Mouse (Mus musculus): ENCODE measurements around the gene Gltp. TPM values are rescaled to one million over a fixed set of nuclear protein-coding genes. Genes with fewer than 3 reads are reported as not detected.

Gene Gltp
- polyA plus RNA-seq, 1 experiment from 2014 or later: 53.4 TPM

DNA sequence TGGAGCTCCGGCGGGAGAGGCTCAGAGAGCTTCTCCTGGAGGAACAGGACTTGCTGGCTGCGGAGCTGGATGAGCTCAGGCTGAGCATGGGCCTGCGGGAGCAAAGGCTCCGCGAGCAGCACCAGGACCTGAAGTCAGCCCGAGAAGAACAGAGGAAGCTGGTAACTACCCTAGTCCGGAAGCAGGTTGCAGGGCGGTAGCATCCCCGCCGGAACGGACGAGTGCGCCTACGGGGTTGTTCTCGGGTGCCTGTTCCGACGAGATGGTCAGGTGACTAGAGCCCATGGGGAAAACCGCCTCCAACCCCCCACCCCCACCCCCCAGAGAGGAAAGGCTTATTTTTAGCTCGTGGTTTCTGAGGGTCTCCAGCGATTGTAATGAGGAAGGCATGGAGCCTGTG lies 18.6 kb upstream of the Gltp start:
- no peak for ATAC-seq (replicated peaks; ENCODE audit: low FRiP score)
- Histone ChIP-seq H3K4me3 (ENCODE audit: low read depth, low read length) (peak overlapping the region; percentile 0; the same call in 1 of the 2 replicates), H3K4me2 (peak overlapping the region; percentile 35), H3K27me3 (replicated peaks; ENCODE audit: control insufficient read depth, insufficient read depth, low read length) (no peaks in the 10 kb centered on the region), H3K9ac (ENCODE audit: low read depth, low read length) (no peak overlapping the region), H3K27ac (ENCODE audit: low read depth, low read length) (no peak overlapping the region), H3K4me1 (replicated peaks; ENCODE audit: control insufficient read depth, insufficient read depth, low read length) (peaks cover 6% of the 10 kb centered on the region), H3K36me3 (ENCODE audit: control insufficient read depth, insufficient read depth, low read length) (peaks cover 14% of the 10 kb centered on the region), H3K9me3 (ENCODE audit: control insufficient read depth, low read length) (no peaks in the 10 kb centered on the region)
- no peak for DNase-seq (ENCODE audit: low spot score)
- WGBS: 60% methylated on average over 21 of the region's 21 CpGs

DNA sequence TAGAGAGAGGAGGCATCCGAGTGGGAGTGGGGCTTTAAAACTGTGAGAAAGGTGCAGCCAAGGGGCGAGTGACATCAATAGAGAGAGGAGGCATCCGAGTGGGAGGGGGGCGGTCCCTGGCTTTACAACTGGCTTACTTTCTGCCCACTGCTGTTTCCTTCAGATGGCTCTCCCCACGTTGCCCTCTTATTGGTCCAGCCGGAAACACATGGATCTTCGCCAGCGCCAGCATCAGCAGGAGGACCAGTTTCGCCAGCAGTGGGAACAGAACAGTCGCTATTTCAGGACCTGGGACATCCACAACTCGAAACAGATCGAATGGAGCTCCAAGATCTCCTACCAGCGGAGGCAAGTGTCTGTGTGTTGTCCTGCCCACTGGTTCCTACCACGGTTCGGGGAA lies 17.7 kb upstream of the Gltp start:
- Histone ChIP-seq H3K9ac (ENCODE audit: low read depth, low read length) (peak overlapping the region; percentile 65), H3K4me1 (replicated peaks; ENCODE audit: control insufficient read depth, insufficient read depth, low read length) (peaks cover 6% of the 10 kb centered on the region)
- WGBS: 43% methylated on average over 15 of the region's 15 CpGs

DNA sequence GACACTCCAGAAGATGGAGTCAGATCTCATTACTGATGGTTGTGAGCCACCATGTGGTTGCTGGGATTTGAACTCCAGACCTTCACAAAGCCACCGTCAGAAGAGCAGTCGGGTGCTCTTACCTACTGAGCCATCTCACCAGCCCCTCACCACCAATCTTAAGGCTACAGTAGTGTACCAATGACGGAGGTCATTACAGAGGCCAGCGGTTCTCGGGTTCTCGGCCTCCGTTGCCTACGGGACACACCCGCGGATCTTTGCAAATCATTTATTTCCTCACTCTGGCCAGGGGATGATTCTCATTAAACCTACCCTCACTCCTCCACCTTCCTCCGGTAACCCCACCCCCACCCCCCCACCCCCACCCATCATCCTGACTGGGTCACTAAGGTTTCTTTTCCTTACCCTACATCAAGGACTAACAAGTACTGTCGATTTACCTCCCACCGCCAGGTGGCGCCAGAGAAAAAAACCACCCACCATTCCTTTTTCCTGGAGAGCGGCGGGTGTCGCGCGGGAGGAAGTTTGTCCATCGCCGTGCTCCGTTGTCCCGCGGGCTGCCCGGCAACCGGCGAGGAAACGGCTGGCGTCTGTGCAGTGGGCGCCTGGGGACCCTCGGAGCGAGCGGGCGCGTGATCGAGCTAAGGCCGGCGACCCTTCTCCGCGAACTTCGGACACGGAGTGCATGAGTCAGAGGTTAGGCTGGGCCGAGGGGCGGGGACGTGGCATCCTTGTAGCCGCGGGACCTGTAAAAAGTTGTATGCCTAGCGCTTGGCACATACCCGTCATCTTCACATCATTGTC lies 16.7 kb upstream of the Gltp start, which contains the start of gene Tchp:
TSS of gene Tchp (plus strand) at position 496 of the 804 bp plus-strand sequence.
- Histone ChIP-seq H3K36me3 (ENCODE audit: control insufficient read depth, insufficient read depth, low read length) (peaks cover 4% of the 10 kb centered on the region; the same call in 1 of the 2 replicates), H3K4me1 (replicated peaks; ENCODE audit: control insufficient read depth, insufficient read depth, low read length) (peaks cover 14% of the 10 kb centered on the region), H3K4me3 (ENCODE audit: low read depth, low read length) (peak within 1 kb of the TSS; percentile 70), H3K9me3 (ENCODE audit: control insufficient read depth, low read length) (no peaks in the 10 kb centered on the region), H3K27me3 (replicated peaks; ENCODE audit: control insufficient read depth, insufficient read depth, low read length) (no peaks in the 10 kb centered on the region), H3K27ac (ENCODE audit: low read depth, low read length) (0 out of 2 replicates have a peak within 1 kb of the TSS, but pooled peaks have one; percentile 32), H3K9ac (ENCODE audit: low read depth, low read length) (peak within 1 kb of the TSS; percentile 65), H3K4me2 (peak within 1 kb of the TSS; percentile 69)
- ATAC-seq (replicated peaks; ENCODE audit: low FRiP score): peak; percentile 79
- 5% methylated on average over 49 of the region's 49 CpGs for WGBS
- peak; percentile 95 for DNase-seq (ENCODE audit: low spot score)

More for the DNA sequence above, 17.7 kb upstream of the Gltp start:
- ATAC-seq (replicated peaks; ENCODE audit: low FRiP score) (no peak), DNase-seq (ENCODE audit: low spot score) (no peak)
- Histone ChIP-seq H3K9me3 (ENCODE audit: control insufficient read depth, low read length) (no peaks in the 10 kb centered on the region), H3K27me3 (replicated peaks; ENCODE audit: control insufficient read depth, insufficient read depth, low read length) (no peaks in the 10 kb centered on the region), H3K27ac (ENCODE audit: low read depth, low read length) (no peak overlapping the region), H3K36me3 (ENCODE audit: control insufficient read depth, insufficient read depth, low read length) (peaks cover 6% of the 10 kb centered on the region), H3K4me2 (peak overlapping the region; percentile 69), H3K4me3 (ENCODE audit: low read depth, low read length) (peak overlapping the region; percentile 70)

DNA sequence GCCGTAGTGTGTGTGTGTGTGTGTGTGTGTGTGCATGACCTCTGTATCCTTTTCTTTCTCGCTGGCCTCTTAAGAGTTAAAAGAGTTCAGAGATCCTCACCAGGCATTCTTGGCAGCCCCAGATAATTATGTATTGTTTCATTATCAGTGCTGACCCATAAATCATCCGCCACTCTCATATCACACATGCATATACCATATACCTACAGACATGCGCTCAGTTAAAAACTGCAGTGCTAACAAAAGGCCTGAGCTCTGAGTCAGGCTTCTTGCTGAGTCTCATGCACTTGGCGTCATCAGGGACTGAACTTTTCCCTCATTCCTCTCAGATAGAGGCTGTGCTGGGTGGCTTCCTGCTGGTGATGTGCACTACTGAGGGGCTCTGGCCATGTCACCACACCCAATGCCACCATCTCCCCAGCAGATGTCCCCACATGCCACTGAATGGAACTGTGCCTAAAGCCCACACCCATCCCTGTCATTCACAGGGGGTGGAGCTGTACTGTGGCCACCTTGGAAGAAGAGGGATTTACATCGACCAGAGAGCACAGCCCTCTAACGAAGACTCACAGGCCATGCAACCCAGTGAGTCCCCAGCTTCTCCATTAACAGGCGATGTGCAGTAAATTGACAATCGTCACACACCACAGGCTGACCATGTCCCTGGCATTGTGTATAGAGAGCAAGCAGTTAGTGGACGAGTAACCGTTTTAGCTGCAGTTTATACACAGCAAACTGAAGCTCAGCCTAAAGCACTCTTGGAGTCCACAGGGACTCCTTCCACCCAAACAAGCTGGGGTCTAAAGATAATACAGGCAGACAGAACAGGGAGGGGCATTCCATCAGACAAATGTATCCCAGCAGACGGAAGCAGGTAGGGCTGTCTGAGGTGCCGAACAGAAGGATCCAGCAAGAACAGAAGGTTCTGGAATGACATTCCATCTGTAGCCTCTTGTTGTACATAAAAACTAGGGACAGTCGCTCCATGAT lies 11.9 kb upstream of the Gltp start:
- DNase-seq (ENCODE audit: low spot score) (peak; percentile 59), ATAC-seq (replicated peaks; ENCODE audit: low FRiP score) (peak; percentile 76)
- Histone ChIP-seq H3K4me1 (replicated peaks; ENCODE audit: control insufficient read depth, insufficient read depth, low read length) (peaks cover 14% of the 10 kb centered on the region), H3K27me3 (replicated peaks; ENCODE audit: control insufficient read depth, insufficient read depth, low read length) (no peaks in the 10 kb centered on the region), H3K36me3 (ENCODE audit: control insufficient read depth, insufficient read depth, low read length) (no peaks in the 10 kb centered on the region), H3K4me3 (ENCODE audit: low read depth, low read length) (no peak overlapping the region), H3K4me2 (peak overlapping the region; percentile 23; the same call in 1 of the 2 replicates), H3K9me3 (ENCODE audit: control insufficient read depth, low read length) (no peaks in the 10 kb centered on the region), H3K27ac (ENCODE audit: low read depth, low read length) (0 out of 2 replicates have a peak overlapping the region, but pooled peaks have one; percentile 46), H3K9ac (ENCODE audit: low read depth, low read length) (no peak overlapping the region)
- 51% methylated on average over 14 of the region's 14 CpGs for whole genome bisulfite sequencing

DNA sequence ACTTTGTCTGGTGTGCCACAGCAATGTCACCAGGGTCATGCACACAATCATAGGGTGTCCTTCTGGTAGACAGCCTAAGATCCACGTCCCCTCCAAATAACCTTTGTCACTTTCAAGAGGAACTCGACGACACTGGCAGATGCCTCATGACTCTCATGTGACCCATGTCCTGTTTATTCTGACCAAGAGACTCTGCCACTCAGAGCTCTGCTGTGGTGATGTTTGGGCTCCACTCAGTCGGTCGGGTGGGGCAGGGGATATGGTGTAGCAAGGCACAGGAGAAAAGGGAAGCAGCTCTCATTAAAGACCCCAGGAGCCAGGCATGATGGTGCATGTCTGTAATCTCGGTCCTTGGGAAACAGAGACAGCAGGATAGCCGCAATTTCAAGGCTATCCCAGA lies 8.2 kb upstream of the Gltp start:
- H3K27ac ChIP-seq (ENCODE audit: low read depth, low read length): no peak overlapping the region
- no peak overlapping the region for H3K4me2 ChIP-seq
- H3K9ac ChIP-seq (ENCODE audit: low read depth, low read length): no peak overlapping the region
- H3K36me3 ChIP-seq (ENCODE audit: control insufficient read depth, insufficient read depth, low read length): no peaks in the 10 kb centered on the region
- no peaks in the 10 kb centered on the region for H3K9me3 ChIP-seq (ENCODE audit: control insufficient read depth, low read length)
- no peaks in the 10 kb centered on the region for H3K27me3 ChIP-seq (replicated peaks; ENCODE audit: control insufficient read depth, insufficient read depth, low read length)
- ATAC-seq (replicated peaks; ENCODE audit: low FRiP score): no peak
- 39% methylated on average over 7 of the region's 7 CpGs for WGBS
- H3K4me1 ChIP-seq (replicated peaks; ENCODE audit: control insufficient read depth, insufficient read depth, low read length): peaks cover 14% of the 10 kb centered on the region
- H3K4me3 ChIP-seq (ENCODE audit: low read depth, low read length): no peak overlapping the region
- no peak for DNase-seq (ENCODE audit: low spot score)

DNA sequence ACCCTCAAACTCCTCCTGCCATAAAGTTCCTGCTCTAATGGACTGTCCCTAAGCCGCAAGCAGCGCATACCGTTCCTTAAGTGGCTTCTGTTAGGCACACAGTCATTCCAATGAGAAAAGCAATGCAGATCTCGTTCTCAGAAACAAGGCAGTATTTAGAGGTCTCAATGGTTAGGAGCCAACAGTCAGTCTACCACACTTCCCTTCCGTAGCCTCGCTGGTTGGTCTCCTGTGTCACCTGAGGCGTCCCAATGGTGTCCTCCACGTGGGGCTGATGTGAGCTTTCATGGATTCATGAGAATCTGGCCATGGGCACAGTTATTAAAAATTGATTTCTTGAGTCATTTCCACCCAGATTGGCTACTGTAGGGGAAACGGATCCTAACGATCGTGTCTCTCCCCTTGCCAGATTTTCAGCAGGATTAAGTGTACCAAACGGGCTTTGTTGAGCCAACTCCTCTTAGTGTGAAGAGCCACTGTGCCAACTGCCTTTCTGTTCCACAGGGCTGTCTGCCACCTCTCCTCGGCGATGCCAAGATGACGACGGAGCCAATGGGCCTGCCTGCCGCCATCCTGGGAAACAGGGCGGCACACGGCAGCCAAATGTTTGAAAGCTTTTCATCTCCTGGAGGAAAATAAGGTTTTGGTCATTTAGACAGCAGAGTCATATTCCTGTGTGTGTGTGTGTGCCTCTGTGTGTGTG lies 7.4 kb upstream of the Gltp start:
- 88% methylated on average over 19 of the region's 19 CpGs for WGBS
- peaks cover 13% of the 10 kb centered on the region for H3K4me1 ChIP-seq (replicated peaks; ENCODE audit: control insufficient read depth, insufficient read depth, low read length)
- DNase-seq (ENCODE audit: low spot score) (no peak), ATAC-seq (replicated peaks; ENCODE audit: low FRiP score) (no peak)
- no peak overlapping the region for H3K4me2 ChIP-seq
- H3K9ac ChIP-seq (ENCODE audit: low read depth, low read length): no peak overlapping the region
- no peaks in the 10 kb centered on the region for H3K27me3 ChIP-seq (replicated peaks; ENCODE audit: control insufficient read depth, insufficient read depth, low read length)
- no peak overlapping the region for H3K4me3 ChIP-seq (ENCODE audit: low read depth, low read length)
- no peaks in the 10 kb centered on the region for H3K36me3 ChIP-seq (ENCODE audit: control insufficient read depth, insufficient read depth, low read length)
- no peaks in the 10 kb centered on the region for H3K9me3 ChIP-seq (ENCODE audit: control insufficient read depth, low read length)
- no peak overlapping the region for H3K27ac ChIP-seq (ENCODE audit: low read depth, low read length)

DNA sequence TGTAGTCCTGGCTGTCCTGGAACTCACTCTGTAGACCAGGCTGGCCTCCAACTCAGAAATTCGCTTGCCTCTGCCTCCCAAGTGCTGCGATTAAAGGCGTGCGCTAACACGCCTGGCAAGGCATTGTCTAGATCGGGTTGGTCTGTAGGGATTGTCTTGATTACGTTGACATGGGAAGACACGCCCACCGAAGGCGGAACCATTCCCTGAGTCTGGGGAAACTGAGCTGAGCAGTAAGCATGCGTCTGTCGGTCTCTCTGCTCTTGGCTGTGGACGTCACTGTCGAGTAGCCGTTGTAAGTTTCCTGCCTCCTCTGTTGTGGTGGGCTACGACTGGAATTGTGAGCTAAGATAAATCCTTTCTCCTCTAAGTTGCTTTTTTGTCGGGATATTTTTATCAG lies 6.2 kb upstream of the Gltp start:
- ATAC-seq (replicated peaks; ENCODE audit: low FRiP score) (no peak), DNase-seq (ENCODE audit: low spot score) (no peak)
- 66% methylated on average over 17 of the region's 17 CpGs for WGBS
- H3K4me1 ChIP-seq (replicated peaks; ENCODE audit: control insufficient read depth, insufficient read depth, low read length): peaks cover 6% of the 10 kb centered on the region; the same call in 1 of the 2 replicates
- no peak overlapping the region for H3K9ac ChIP-seq (ENCODE audit: low read depth, low read length)
- no peak overlapping the region for H3K27ac ChIP-seq (ENCODE audit: low read depth, low read length)
- no peaks in the 10 kb centered on the region for H3K9me3 ChIP-seq (ENCODE audit: control insufficient read depth, low read length)
- no peaks in the 10 kb centered on the region for H3K27me3 ChIP-seq (replicated peaks; ENCODE audit: control insufficient read depth, insufficient read depth, low read length)
- no peaks in the 10 kb centered on the region for H3K36me3 ChIP-seq (ENCODE audit: control insufficient read depth, insufficient read depth, low read length)
- H3K4me2 ChIP-seq: no peak overlapping the region
- H3K4me3 ChIP-seq (ENCODE audit: low read depth, low read length): no peak overlapping the region

DNA sequence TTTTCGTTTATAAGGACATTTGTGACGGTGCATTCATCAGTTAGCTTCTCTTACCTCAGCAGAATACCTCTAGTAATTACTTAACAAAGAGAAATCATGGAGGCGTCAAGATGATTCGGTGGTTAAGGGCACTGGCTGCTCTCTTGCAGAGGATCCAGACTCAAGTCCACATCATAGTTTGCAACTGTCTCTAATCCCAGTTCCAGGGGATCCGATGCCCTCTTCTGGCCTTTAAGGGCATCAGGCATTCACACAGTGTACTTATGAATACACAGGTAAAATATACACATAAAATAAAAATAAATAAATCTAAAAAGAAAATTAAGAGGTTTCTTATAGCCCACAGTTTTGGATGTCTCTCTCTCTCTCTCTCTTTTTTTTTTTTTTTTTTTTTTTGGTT lies 5.0 kb upstream of the Gltp start:
- 55% methylated on average over 5 of the region's 5 CpGs for WGBS
- Histone ChIP-seq H3K27me3 (replicated peaks; ENCODE audit: control insufficient read depth, insufficient read depth, low read length) (no peaks in the 10 kb centered on the region), H3K4me2 (no peak overlapping the region), H3K9me3 (ENCODE audit: control insufficient read depth, low read length) (no peaks in the 10 kb centered on the region), H3K36me3 (ENCODE audit: control insufficient read depth, insufficient read depth, low read length) (no peaks in the 10 kb centered on the region), H3K4me1 (replicated peaks; ENCODE audit: control insufficient read depth, insufficient read depth, low read length) (peaks cover 9% of the 10 kb centered on the region), H3K4me3 (ENCODE audit: low read depth, low read length) (no peak overlapping the region), H3K9ac (ENCODE audit: low read depth, low read length) (no peak overlapping the region), H3K27ac (ENCODE audit: low read depth, low read length) (no peak overlapping the region)
- DNase-seq (ENCODE audit: low spot score): no peak
- ATAC-seq (replicated peaks; ENCODE audit: low FRiP score): no peak
